Mouse (Mus musculus) hindbrain, embryonic 16.5 days (tissue): ENCODE measurements at regions not wholly inside any gene's neighbourhood (a gene's known extent, or its start where the extent isn't known, plus 50 kb on each side); places are given as distances from the start of the nearest gene placed in this dataset.

Experiments used
- ATAC-seq: fragments of 200-750 bp; cut with Nextera tagmentation; 2 replicates; pipeline ENCODE4 v1.8.0; 2017; ENCODE audit warnings: moderate TSS enrichment, moderate library complexity
- H3K27ac ChIP-seq: fragments of 300-500 bp; sonication (generic); 2 replicates; pipeline ENCODE4 v1.5.1; 2014; ENCODE audit warnings: low read depth, mild to moderate bottlenecking, control low read depth, low read length, moderate library complexity
- H3K27me3 ChIP-seq: fragments of 300-500 bp; sonication (generic); replicated peaks from 2 replicates; pipeline ENCODE4 v1.6.1; 2014; ENCODE audit warnings: low read length; ENCODE audit not compliant: control insufficient read depth, insufficient read depth
- H3K36me3 ChIP-seq: fragments of 300-500 bp; sonication (generic); 2 replicates; pipeline ENCODE4 v1.6.1; 2014; ENCODE audit warnings: mild to moderate bottlenecking, low read length, moderate library complexity, mixed read lengths; ENCODE audit not compliant: control insufficient read depth, insufficient read depth
- H3K4me1 ChIP-seq: fragments of 300-500 bp; sonication (generic); 2 replicates; pipeline ENCODE4 v1.6.1; 2014; ENCODE audit warnings: low read depth, low read length; ENCODE audit not compliant: control insufficient read depth, insufficient read depth
- H3K4me2 ChIP-seq: fragments of 300-500 bp; sonication (generic); 2 replicates; pipeline ENCODE4 v1.6.1; 2014; ENCODE audit warnings: mild to moderate bottlenecking, low read length, control low read depth, moderate library complexity
- H3K4me3 ChIP-seq: fragments of 300-500 bp; sonication (generic); 2 replicates; pipeline ENCODE4 v1.5.1; 2014; ENCODE audit warnings: mild to moderate bottlenecking, low read length, control low read depth, moderate library complexity
- H3K9ac ChIP-seq: fragments of 300-500 bp; sonication (generic); 2 replicates; pipeline ENCODE4 v1.6.1; 2014; ENCODE audit warnings: low read depth, mild to moderate bottlenecking, control low read depth, low read length, moderate library complexity
- H3K9me3 ChIP-seq: fragments of 300-500 bp; sonication (generic); 2 replicates; pipeline ENCODE4 v1.6.1; 2014; ENCODE audit warnings: mild to moderate bottlenecking, low read length, moderate library complexity; ENCODE audit not compliant: control insufficient read depth
- WGBS: fragments of 180-500 bp; shearing (Covaris S2); extraction: QIAGEN DNeasy Blood & Tissue Kit; methylation state at CpG from one replicate; pipeline ENCODE4 v1.1.7; 2014; 5-methylcytosine and 5-hydroxymethylcytosine counted together

GRCm38 (mm10) chr5:91816376-91816950 lies 146.4 kb downstream of the Rchy1 start:
- 84% methylated on average over 3 of the region's 3 CpGs for WGBS
- Histone ChIP-seq H3K4me2 (no peak overlapping the region), H3K27ac (no peak overlapping the region), H3K9me3 (no peaks in the 10 kb centered on the region), H3K9ac (no peak overlapping the region), H3K36me3 (no peaks in the 10 kb centered on the region), H3K27me3 (no peaks in the 10 kb centered on the region), H3K4me3 (no peak overlapping the region), H3K4me1 (no peaks in the 10 kb centered on the region)
- ATAC-seq: no peak

GRCm38 (mm10) chr5:91814956-91815355 lies 147.9 kb downstream of the Rchy1 start:
- no peaks in the 10 kb centered on the region for H3K27me3 ChIP-seq
- H3K4me2 ChIP-seq: no peak overlapping the region
- no peak overlapping the region for H3K4me3 ChIP-seq
- H3K27ac ChIP-seq: no peak overlapping the region
- ATAC-seq: no peak
- H3K9me3 ChIP-seq: no peaks in the 10 kb centered on the region
- no peak overlapping the region for H3K9ac ChIP-seq
- whole genome bisulfite sequencing: 75% methylated on average over 6 of the region's 6 CpGs
- H3K4me1 ChIP-seq: no peaks in the 10 kb centered on the region
- no peaks in the 10 kb centered on the region for H3K36me3 ChIP-seq

GRCm38 (mm10) chr5:91814417-91814762 lies 148.5 kb downstream of the Rchy1 start:
- no peaks in the 10 kb centered on the region for H3K27me3 ChIP-seq
- no peak overlapping the region for H3K9ac ChIP-seq
- ATAC-seq: no peak
- no peak overlapping the region for H3K4me2 ChIP-seq
- no peaks in the 10 kb centered on the region for H3K36me3 ChIP-seq
- H3K9me3 ChIP-seq: no peaks in the 10 kb centered on the region
- no peak overlapping the region for H3K27ac ChIP-seq
- no peaks in the 10 kb centered on the region for H3K4me1 ChIP-seq
- 87% methylated on average over 4 of the region's 4 CpGs for WGBS
- no peak overlapping the region for H3K4me3 ChIP-seq

- Histone ChIP-seq H3K36me3 (no peaks in the 10 kb centered on the region), H3K9me3 (no peaks in the 10 kb centered on the region), H3K27ac (no peak overlapping the region), H3K4me2 (no peak overlapping the region), H3K4me3 (no peak overlapping the region), H3K9ac (no peak overlapping the region), H3K27me3 (no peaks in the 10 kb centered on the region), H3K4me1 (no peaks in the 10 kb centered on the region)
- no peak for ATAC-seq
- 87% methylated on average over 5 of the region's 5 CpGs for WGBS
Measured at GRCm38 (mm10) chr5:91813547-91814416, 149.1 kb downstream of the Rchy1 start.

- H3K9me3 ChIP-seq: no peaks in the 10 kb centered on the region
- no peak for ATAC-seq
- H3K27ac ChIP-seq: no peak overlapping the region
- no peak overlapping the region for H3K4me2 ChIP-seq
- H3K4me3 ChIP-seq: no peak overlapping the region
- no peaks in the 10 kb centered on the region for H3K36me3 ChIP-seq
- no peaks in the 10 kb centered on the region for H3K4me1 ChIP-seq
- no peaks in the 10 kb centered on the region for H3K27me3 ChIP-seq
- no peak overlapping the region for H3K9ac ChIP-seq
- 74% methylated on average over 18 of the region's 18 CpGs for WGBS
Measured at GRCm38 (mm10) chr5:91807070-91808065, 155.5 kb downstream of the Rchy1 start.

GRCm38 (mm10) chr5:91801297-91801980 lies 161.4 kb downstream of the Rchy1 start:
- H3K4me2 ChIP-seq: no peak overlapping the region
- no peaks in the 10 kb centered on the region for H3K27me3 ChIP-seq
- no peak overlapping the region for H3K9ac ChIP-seq
- ATAC-seq: no peak
- 83% methylated on average over 3 of the region's 3 CpGs for WGBS
- no peaks in the 10 kb centered on the region for H3K36me3 ChIP-seq
- no peaks in the 10 kb centered on the region for H3K9me3 ChIP-seq
- H3K27ac ChIP-seq: no peak overlapping the region
- no peak overlapping the region for H3K4me3 ChIP-seq
- H3K4me1 ChIP-seq: no peaks in the 10 kb centered on the region

- Histone ChIP-seq H3K4me3 (no peak overlapping the region), H3K9me3 (no peaks in the 10 kb centered on the region), H3K27ac (no peak overlapping the region), H3K27me3 (no peaks in the 10 kb centered on the region), H3K4me1 (no peaks in the 10 kb centered on the region), H3K36me3 (no peaks in the 10 kb centered on the region), H3K9ac (no peak overlapping the region), H3K4me2 (no peak overlapping the region)
- ATAC-seq: no peak
- WGBS: 74% methylated on average over 3 of the region's 3 CpGs
Measured at GRCm38 (mm10) chr5:91797362-91797761, 165.5 kb downstream of the Rchy1 start.

- 76% methylated on average over 6 of the region's 6 CpGs for WGBS
- Histone ChIP-seq H3K4me3 (no peak overlapping the region), H3K27me3 (no peaks in the 10 kb centered on the region), H3K4me1 (no peaks in the 10 kb centered on the region), H3K27ac (no peak overlapping the region), H3K4me2 (no peak overlapping the region), H3K36me3 (no peaks in the 10 kb centered on the region), H3K9me3 (no peaks in the 10 kb centered on the region), H3K9ac (no peak overlapping the region)
- no peak for ATAC-seq
Measured at GRCm38 (mm10) chr5:91792732-91793131, 170.1 kb downstream of the Rchy1 start.
